Comparison of ENCODE assay signal across 8 mouse cellular contexts in the genomic region with DNA sequence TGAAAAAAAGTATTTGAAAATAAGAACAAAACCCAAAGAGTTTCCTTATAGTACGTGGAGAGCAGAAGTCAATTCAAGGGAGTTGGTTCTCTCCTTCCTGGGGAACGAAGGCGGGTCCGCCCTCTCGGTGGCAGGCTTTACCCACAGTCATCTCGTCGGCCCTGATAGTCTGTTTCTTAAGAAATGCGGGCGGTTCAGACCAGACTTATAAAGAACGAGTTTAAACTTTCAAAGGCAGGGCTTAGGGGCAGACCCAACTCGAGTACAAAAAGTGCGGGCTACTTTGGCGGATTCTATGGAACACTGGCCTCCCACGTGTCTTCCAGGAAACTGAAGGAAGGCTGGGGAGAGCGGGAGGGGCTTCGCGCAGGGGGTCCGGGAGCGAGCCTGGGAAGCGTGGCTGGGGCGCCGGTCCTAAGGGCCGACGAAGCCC. TPM values are rescaled to one million over a fixed set of nuclear protein-coding genes. Genes with fewer than 3 reads are reported as not detected.
DNase-seq lines count a peak whose midpoint lies in the region; ATAC-seq lines count a peak whose summit lies in the region.

No protein-coding gene starts in this region.

- peak overlapping the region; percentile 87 for H3K4me2 ChIP-seq in heart, embryonic 15.5 days
- H3K4me2 ChIP-seq in liver, embryonic 15.5 days: peak overlapping the region; percentile 89

- no peaks in the 10 kb centered on the region for H3K9me3 ChIP-seq in heart, embryonic 15.5 days (replicated peaks)
- no peaks in the 10 kb centered on the region for H3K9me3 ChIP-seq in liver, embryonic 15.5 days (replicated peaks)

- no peak for DNase-seq in heart, postnatal 14 days
- DNase-seq in adipocyte (ENCODE audit: low spot score): peak; percentile 83
- peak; percentile 74 for DNase-seq in spleen, adult 12 weeks (ENCODE audit: low spot score)
- no peak for DNase-seq in urinary bladder, adult 18-20 months (ENCODE audit: low spot score in 2 of 2)
- no peak for DNase-seq in frontal cortex, postnatal 14 days (ENCODE audit: low spot score in 2 of 2)

- ATAC-seq in heart, embryonic 15.5 days (replicated peaks; ENCODE audit: insufficient number of reproducible peaks, insufficient read depth, low FRiP score, low read depth): peak; percentile 78
- peak; percentile 45 for ATAC-seq in granulocyte monocyte progenitor cell, adult 5-6 weeks (replicated peaks; ENCODE audit: poor library complexity, severe bottlenecking)
- peak; percentile 56 for ATAC-seq in liver, embryonic 15.5 days (ENCODE audit: insufficient read depth)

- no peaks in the 10 kb centered on the region for H3K27me3 ChIP-seq in heart, embryonic 15.5 days
- H3K27me3 ChIP-seq in liver, embryonic 15.5 days: no peaks in the 10 kb centered on the region

- H3K4me1 ChIP-seq in heart, embryonic 15.5 days (replicated peaks): peaks cover 20% of the 10 kb centered on the region
- peaks cover 33% of the 10 kb centered on the region for H3K4me1 ChIP-seq in liver, embryonic 15.5 days (replicated peaks)

- H3K36me3 ChIP-seq in heart, embryonic 15.5 days: no peaks in the 10 kb centered on the region; the same call in 1 of the 2 replicates
- H3K36me3 ChIP-seq in liver, embryonic 15.5 days (replicated peaks): peaks cover 22% of the 10 kb centered on the region

- peak overlapping the region; percentile 99 for H3K27ac ChIP-seq in heart, embryonic 15.5 days
- H3K27ac ChIP-seq in liver, embryonic 15.5 days (replicated peaks): peak overlapping the region; percentile 99

- peak overlapping the region; percentile 98 for H3K4me3 ChIP-seq in heart, embryonic 15.5 days
- peak overlapping the region; percentile 99 for H3K4me3 ChIP-seq in liver, embryonic 15.5 days (replicated peaks)

- H3K9ac ChIP-seq in heart, embryonic 15.5 days: peak overlapping the region; percentile 100
- peak overlapping the region; percentile 100 for H3K9ac ChIP-seq in liver, embryonic 15.5 days

- intact Hi-C loops in heart, postnatal 14 days (cut with DNase I): loop anchor here (5.0 kb wide), 3 partner anchors 91 to 326 kb away; partner anchors contain the start of gene Sos2

- WGBS in heart, embryonic 15.5 days: 0% methylated on average over 24 of the region's 24 CpGs
- 0% methylated on average over 24 of the region's 24 CpGs for WGBS in liver, embryonic 15.5 days (ENCODE audit: insufficient replicate concordance)

RNA-seq across cellular contexts. Expression of gene Arf6, which starts 0.5 kb away (rescaled TPM):
- polyA plus RNA-seq in heart, embryonic 15.5 days (2015; fragmentation: Nextera tagmentation; extraction: Ambion mirVana): 38.2 and 40.5 TPM in 2 replicates
- 10 to 100 TPM; 51.8 to 57.0 TPM for total RNA-seq in heart, postnatal 14 days (2021)
- total RNA-seq in granulocyte monocyte progenitor cell, adult 5-6 weeks (2014; fragmentation: Nextera tagmentation): 84.7 and 85.7 TPM in 2 replicates
- 148 and 154 TPM in 2 replicates for total RNA-seq in granulocyte monocyte progenitor cell, adult 5-6 weeks (2017)
- polyA plus RNA-seq in liver, embryonic 15.5 days (2015; fragmentation: Nextera tagmentation; extraction: Ambion mirVana): 33.0 and 33.3 TPM in 2 replicates

RNA-seq across cellular contexts. Expression of gene Gm9887, which starts 0.8 kb away (rescaled TPM):
- 1.1 and 1.5 TPM in 2 replicates for polyA plus RNA-seq in heart, embryonic 15.5 days (2015; fragmentation: Nextera tagmentation; extraction: Ambion mirVana)
- 1 to 10 TPM in 1 of 2 experiments, not detected in 1; 1.1 TPM for total RNA-seq in heart, postnatal 14 days (2021)
- total RNA-seq in granulocyte monocyte progenitor cell, adult 5-6 weeks (2014; fragmentation: Nextera tagmentation): not detected in 2 replicates
- not detected in 2 replicates for total RNA-seq in granulocyte monocyte progenitor cell, adult 5-6 weeks (2017)
- 0.56 and 1.2 TPM in 2 replicates for polyA plus RNA-seq in liver, embryonic 15.5 days (2015; fragmentation: Nextera tagmentation; extraction: Ambion mirVana)

RNA-seq across cellular contexts. Expression of gene Nemf, which starts 14.5 kb away (rescaled TPM):
- 57.6 and 59.3 TPM in 2 replicates for polyA plus RNA-seq in heart, embryonic 15.5 days (2015; fragmentation: Nextera tagmentation; extraction: Ambion mirVana)
- total RNA-seq in heart, postnatal 14 days (2021): 10 to 100 TPM; 26.1 to 28.5 TPM
- total RNA-seq in granulocyte monocyte progenitor cell, adult 5-6 weeks (2014; fragmentation: Nextera tagmentation): 51.7 and 51.9 TPM in 2 replicates
- total RNA-seq in granulocyte monocyte progenitor cell, adult 5-6 weeks (2017): 119 and 139 TPM in 2 replicates
- 33.1 and 35.3 TPM in 2 replicates for polyA plus RNA-seq in liver, embryonic 15.5 days (2015; fragmentation: Nextera tagmentation; extraction: Ambion mirVana)

Comparison
In these comparisons a context has a peak if more than half of its experiments do, and no peak if none do; other contexts are left out.
1. DNase-seq: peak in adipocyte (single experiment) and spleen, adult 12 weeks (single experiment); none in heart, postnatal 14 days (0 of 2), urinary bladder, adult 18-20 months (0 of 2) and frontal cortex, postnatal 14 days (0 of 2).
2. Peak in every context shown above with its lines, with median percentiles within 50 percentile points of each other: ATAC-seq.